Mouse (Mus musculus) myocyte (in vitro differentiated cells): ENCODE measurements around the gene Plagl1. TPM values are rescaled to one million over a fixed set of nuclear protein-coding genes. Genes with fewer than 3 reads are reported as not detected.

ENCODE experiments used
- H3K27me3 ChIP-seq: one replicate; pipeline ENCODE4 v1.6.1; 2011; ENCODE audit not compliant: control insufficient read depth, insufficient read depth, insufficient read length
- H3K36me3 ChIP-seq: one replicate; pipeline ENCODE4 v1.6.1; 2011; ENCODE audit not compliant: control insufficient read depth, insufficient read depth
- H3K4me2 ChIP-seq: one replicate; pipeline ENCODE4 v1.6.1; 2011; ENCODE audit warnings: low read depth, control low read depth
- H3K4me3 ChIP-seq: one replicate; pipeline ENCODE4 v1.5.1; 2011; ENCODE audit warnings: mild to moderate bottlenecking, control low read depth, moderate library complexity
- H3K79me2 ChIP-seq: one replicate; pipeline ENCODE4 v1.6.1; 2011; ENCODE audit not compliant: control insufficient read depth, insufficient read depth
- H3ac ChIP-seq: one replicate; pipeline ENCODE4 v1.6.1; 2011; ENCODE audit not compliant: control insufficient read depth, insufficient read length
- CEBPB ChIP-seq: IDR thresholded peaks from 2 replicates; pipeline ENCODE4 v1.6.1; 2011; ENCODE audit warnings: mild to moderate bottlenecking, moderate library complexity; ENCODE audit not compliant: poor library complexity, insufficient read depth, severe bottlenecking
- E2F4 ChIP-seq: IDR thresholded peaks from one replicate; pipeline ENCODE4 v1.6.1; 2011; ENCODE audit warnings: mild to moderate bottlenecking, control low read depth, moderate library complexity; ENCODE audit not compliant: insufficient read depth
- MAX ChIP-seq: IDR thresholded peaks from one replicate; pipeline ENCODE4 v1.6.1; 2011; ENCODE audit warnings: low read depth, mild to moderate bottlenecking, control low read depth
- MYOD1 ChIP-seq, 3 experiments: IDR thresholded peaks; one replicate each; pipeline ENCODE4 v1.6.1; 2011; ENCODE audit warnings: control low read depth in 2 of 3, low read depth in 2 of 3, mild to moderate bottlenecking in 2 of 3, moderate library complexity in 1 of 3; ENCODE audit not compliant: insufficient read length in 2 of 3, control insufficient read depth in 1 of 3
- MYOG ChIP-seq, 3 experiments: IDR thresholded peaks; one replicate each; pipeline ENCODE4 v1.6.1; 2011; ENCODE audit warnings: control low read depth in 2 of 3, low read depth in 2 of 3, mild to moderate bottlenecking in 2 of 3; ENCODE audit not compliant: insufficient read length in 2 of 3, control insufficient read depth in 1 of 3, insufficient read depth in 1 of 3
- POLR2A ChIP-seq: IDR thresholded peaks from one replicate; pipeline ENCODE4 v1.6.1; 2011; ENCODE audit warnings: low read depth, mild to moderate bottlenecking, control low read depth, moderate library complexity; ENCODE audit not compliant: insufficient read length
- POLR2AphosphoS2 ChIP-seq: IDR thresholded peaks from one replicate; pipeline ENCODE4 v1.6.1; 2011; ENCODE audit warnings: low read depth, control low read depth; ENCODE audit not compliant: insufficient read length
- REST ChIP-seq: IDR thresholded peaks from one replicate; pipeline ENCODE4 v1.6.1; 2011; ENCODE audit warnings: mild to moderate bottlenecking, control low read depth, moderate library complexity; ENCODE audit not compliant: insufficient read depth, insufficient read length
- SRF ChIP-seq: IDR thresholded peaks from one replicate; pipeline ENCODE4 v1.6.1; 2011; ENCODE audit warnings: low read depth; ENCODE audit not compliant: control insufficient read depth, insufficient read length
- TCF12 ChIP-seq: IDR thresholded peaks from one replicate; pipeline ENCODE4 v1.6.1; 2011; ENCODE audit warnings: mild to moderate bottlenecking, control low read depth; ENCODE audit not compliant: poor library complexity, insufficient read depth, severe bottlenecking
- TCF3 ChIP-seq: IDR thresholded peaks from one replicate; pipeline ENCODE4 v1.6.1; 2011; ENCODE audit warnings: low read depth, control low read depth; ENCODE audit not compliant: insufficient read length
- USF1 ChIP-seq: IDR thresholded peaks from one replicate; pipeline ENCODE4 v1.6.1; 2011; ENCODE audit warnings: low read depth, mild to moderate bottlenecking, control low read depth, moderate library complexity
- polyA plus RNA-seq: library from polyadenylated mRNA; unstranded; fragments of >200 nt; fragmentation: generic; extraction: Trizol; gene quantifications from one replicate; pipeline ENCODE4 v1.2.1, GENCODE M21; 2012; ENCODE audit warnings: missing spikeins

Plagl1 gene
- polyA plus RNA-seq, 1 experiment: 0.40 TPM

DNA sequence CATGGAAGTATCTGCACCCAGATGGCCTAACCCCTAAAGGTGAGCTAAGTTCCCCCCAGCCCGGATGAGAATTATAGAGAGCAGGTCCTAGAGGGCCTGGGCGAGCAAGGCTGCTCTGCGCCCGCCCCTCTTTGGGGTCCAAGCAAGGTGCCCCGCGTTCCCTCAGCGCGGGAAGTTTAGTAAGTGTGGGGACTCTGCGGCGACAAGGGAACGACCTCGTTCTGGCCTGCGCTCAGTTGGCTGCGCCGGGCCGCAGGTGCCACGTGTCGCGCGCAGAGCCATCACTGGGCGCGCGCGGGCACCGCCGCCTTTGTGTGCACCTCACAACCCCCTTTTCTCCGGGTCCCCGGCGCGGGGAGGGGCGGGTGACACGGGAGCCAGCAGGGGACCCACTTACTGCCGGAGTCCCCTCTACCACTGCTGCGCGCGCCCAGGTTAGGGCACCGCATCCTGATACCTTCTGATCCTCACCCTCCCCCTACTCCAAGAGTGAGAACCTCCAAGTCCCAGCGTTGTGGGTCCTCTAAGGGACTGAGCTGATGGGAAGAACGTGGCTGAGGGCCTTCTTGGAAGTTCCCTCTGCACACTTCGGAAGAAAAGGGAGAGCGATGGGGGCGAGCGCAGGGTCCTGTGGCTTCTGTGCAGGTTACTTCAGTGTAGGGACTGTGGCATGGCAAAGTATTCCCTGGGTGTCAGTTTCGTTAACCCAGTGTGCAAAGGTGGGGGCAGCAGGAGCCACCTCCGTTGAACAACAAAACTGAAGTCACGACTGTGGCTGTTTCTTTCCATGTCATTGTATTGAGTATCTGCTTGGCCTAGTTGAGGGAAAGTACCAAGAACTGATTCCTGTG is 742 bp downstream of the Plagl1 start:
- no peaks in the 10 kb centered on the region for H3K27me3 ChIP-seq
- no peak overlapping the region for H3K4me2 ChIP-seq
- no peaks in the 10 kb centered on the region for H3K36me3 ChIP-seq
- no peaks in the 10 kb centered on the region for H3K79me2 ChIP-seq
- TF ChIP-seq MYOG (IDR thresholded peaks at IDR 0.05; ENCODE audit: control insufficient read depth in 1 of 3, insufficient read depth in 1 of 3, insufficient read length in 2 of 3, low read depth in 2 of 3) (no peak), POLR2A (no peak), REST (no peak), POLR2AphosphoS2 (no peak), TCF12 (no peak), MYOD1 (IDR thresholded peaks at IDR 0.05; ENCODE audit: control insufficient read depth in 1 of 3, insufficient read length in 2 of 3, low read depth in 2 of 3) (no peak), SRF (no peak), USF1 (no peak), TCF3 (no peak), CEBPB (no peak)
- no peak overlapping the region for H3K4me3 ChIP-seq
- H3ac ChIP-seq: no peak overlapping the region

DNA sequence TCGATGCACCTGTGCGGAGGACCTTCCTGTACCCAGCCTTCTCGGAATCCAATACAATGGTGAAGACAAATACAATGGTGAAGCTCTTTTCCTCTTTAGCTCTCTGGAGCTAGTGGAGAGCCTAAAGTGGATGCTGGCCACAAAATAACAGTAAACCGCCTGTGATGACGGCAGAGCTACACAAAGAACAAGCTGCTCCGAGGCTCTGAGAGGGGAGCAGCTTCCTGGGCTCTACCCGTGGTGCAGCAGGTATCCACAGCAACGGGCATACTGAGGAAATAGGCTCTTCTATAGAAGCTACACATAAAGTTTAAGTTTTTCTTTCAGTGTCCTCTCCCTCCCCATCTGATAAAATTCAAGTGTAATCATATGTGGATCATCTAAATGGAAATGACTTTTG is 2.1 kb downstream of the Plagl1 start:
- H3K4me3 ChIP-seq: no peak overlapping the region
- no peak for TF ChIP-seq MYOG (IDR thresholded peaks at IDR 0.05; ENCODE audit: control insufficient read depth in 1 of 3, insufficient read depth in 1 of 3, insufficient read length in 2 of 3, low read depth in 2 of 3)
- no peak for TF ChIP-seq TCF12
- no peak for TF ChIP-seq E2F4
- no peak for TF ChIP-seq TCF3
- no peak for TF ChIP-seq REST
- TF ChIP-seq POLR2A: no peak
- no peak for TF ChIP-seq SRF
- no peak for TF ChIP-seq USF1
- TF ChIP-seq CEBPB: no peak
- TF ChIP-seq POLR2AphosphoS2: no peak
- TF ChIP-seq MAX: no peak
- no peak for TF ChIP-seq MYOD1 (IDR thresholded peaks at IDR 0.05; ENCODE audit: control insufficient read depth in 1 of 3, insufficient read length in 2 of 3, low read depth in 2 of 3)
- no peak overlapping the region for H3K4me2 ChIP-seq
- H3K79me2 ChIP-seq: no peaks in the 10 kb centered on the region
- H3ac ChIP-seq: no peak overlapping the region
- no peaks in the 10 kb centered on the region for H3K36me3 ChIP-seq
- H3K27me3 ChIP-seq: no peaks in the 10 kb centered on the region

DNA sequence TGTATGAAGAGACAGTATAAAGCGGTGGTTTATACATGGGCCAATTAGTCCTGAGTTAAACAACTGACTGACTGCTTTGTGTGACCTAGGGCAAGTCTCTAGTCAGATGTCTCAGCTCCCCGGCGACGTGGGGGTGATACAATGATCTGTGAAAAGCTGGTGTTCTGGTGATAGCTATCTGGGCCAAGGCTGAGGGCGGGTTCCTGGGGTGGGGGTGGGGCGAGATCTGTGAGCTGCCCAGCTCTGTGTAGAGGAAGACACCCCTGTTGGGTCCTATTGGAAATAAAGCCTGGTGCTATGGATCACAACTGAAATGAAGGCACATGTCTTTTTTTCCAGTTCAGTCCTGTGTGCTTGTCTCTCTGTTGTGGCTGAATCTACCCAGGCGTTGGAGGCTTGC is 3.2 kb downstream of the Plagl1 start:
- Histone ChIP-seq H3K4me2 (no peak overlapping the region), H3K79me2 (no peaks in the 10 kb centered on the region), H3K4me3 (no peak overlapping the region), H3K36me3 (no peaks in the 10 kb centered on the region), H3ac (no peak overlapping the region), H3K27me3 (no peaks in the 10 kb centered on the region)
- TF ChIP-seq SRF (no peak), POLR2A (no peak), TCF12 (no peak), CEBPB (no peak)

DNA sequence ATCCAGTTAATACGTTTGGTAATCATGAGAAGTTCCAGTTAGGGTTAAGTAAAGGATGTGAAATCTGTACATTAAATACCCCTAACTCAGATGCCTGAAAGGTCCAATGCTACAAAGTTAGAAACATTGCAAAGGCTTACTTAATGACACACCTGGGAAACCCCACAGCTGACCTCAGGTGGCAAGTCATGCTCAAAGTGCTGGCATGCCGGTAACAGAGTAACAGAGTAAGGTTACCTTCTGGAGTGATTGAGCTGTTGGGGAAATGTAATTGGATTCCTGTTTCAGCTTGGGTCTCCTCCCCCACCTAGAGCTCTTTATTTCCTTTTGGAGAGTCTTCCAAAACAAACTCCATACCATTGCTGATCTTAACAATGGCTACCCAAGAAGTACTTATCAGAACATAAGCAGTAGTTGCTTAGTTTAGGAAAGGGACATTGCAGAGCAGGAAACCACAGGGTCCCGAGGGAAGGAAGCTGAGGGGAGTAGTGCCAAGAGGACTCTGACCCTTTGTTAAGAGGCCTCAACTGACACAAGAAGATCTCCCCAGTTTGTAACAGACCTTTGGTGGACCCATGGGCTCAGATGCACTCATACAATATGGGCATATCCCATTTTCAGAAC is 4.9 kb downstream of the Plagl1 start:
- no peak overlapping the region for H3ac ChIP-seq
- TF ChIP-seq MYOD1 (IDR thresholded peaks at IDR 0.05; ENCODE audit: control insufficient read depth in 1 of 3, insufficient read length in 2 of 3, low read depth in 2 of 3) (no peak), E2F4 (no peak), TCF3 (no peak)
- no peak overlapping the region for H3K4me3 ChIP-seq
- H3K79me2 ChIP-seq: no peaks in the 10 kb centered on the region
- no peaks in the 10 kb centered on the region for H3K36me3 ChIP-seq
- H3K27me3 ChIP-seq: no peaks in the 10 kb centered on the region
- H3K4me2 ChIP-seq: no peak overlapping the region

DNA sequence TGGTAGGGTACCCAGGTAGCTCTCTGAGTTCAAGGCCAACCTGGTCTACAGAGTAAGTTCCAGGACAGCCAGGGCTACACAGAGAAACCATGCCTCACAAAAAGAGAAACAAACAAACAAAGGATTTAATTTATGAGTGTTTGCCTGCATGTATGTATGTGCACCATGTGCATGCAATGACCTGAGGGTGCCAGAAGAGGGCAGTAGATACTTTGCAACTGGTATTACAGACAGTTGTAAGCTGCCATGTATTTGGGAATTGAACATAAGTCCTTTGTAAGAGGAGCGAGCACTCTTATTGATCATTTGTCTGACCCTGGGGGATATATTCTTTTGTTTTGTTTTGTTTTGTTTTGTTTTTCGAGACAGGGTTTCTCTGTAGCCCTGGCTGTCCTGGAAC is 10.7 kb downstream of the Plagl1 start:
- no peak overlapping the region for H3K4me2 ChIP-seq
- TF ChIP-seq SRF: no peak
- TF ChIP-seq MYOG (IDR thresholded peaks at IDR 0.05; ENCODE audit: control insufficient read depth in 1 of 3, insufficient read depth in 1 of 3, insufficient read length in 2 of 3, low read depth in 2 of 3): no peak
- TF ChIP-seq MAX: no peak
- no peak for TF ChIP-seq TCF12
- TF ChIP-seq POLR2A: no peak
- no peak for TF ChIP-seq REST
- TF ChIP-seq CEBPB: no peak
- no peak for TF ChIP-seq POLR2AphosphoS2
- no peak for TF ChIP-seq USF1
- no peak for TF ChIP-seq MYOD1 (IDR thresholded peaks at IDR 0.05; ENCODE audit: control insufficient read depth in 1 of 3, insufficient read length in 2 of 3, low read depth in 2 of 3)
- TF ChIP-seq E2F4: no peak
- H3ac ChIP-seq: no peak overlapping the region
- H3K27me3 ChIP-seq: no peaks in the 10 kb centered on the region
- H3K79me2 ChIP-seq: no peaks in the 10 kb centered on the region
- H3K4me3 ChIP-seq: no peak overlapping the region
- no peaks in the 10 kb centered on the region for H3K36me3 ChIP-seq
